Mouse (Mus musculus): ENCODE results near the gene Scml4.

- TF ChIP-seq POLR2A (IDR thresholded peaks at IDR 0.05; ENCODE audit: control insufficient read depth, extremely low read depth, insufficient read depth, low read length, poor library complexity), result no peak
- no peak for TF ChIP-seq CTCF (IDR thresholded peaks at IDR 0.05; ENCODE audit: borderline replicate concordance, control insufficient read depth, extremely low read depth, insufficient read depth, low read length, poor library complexity)
Measured at GRCm38 (mm10) chr10:42869467-42869866, 9.3 kb downstream of the Scml4 start.
